Mouse (Mus musculus) embryonic facial prominence, embryonic 10.5 days (tissue): ENCODE measurements around the gene Adgrf5. TPM values are rescaled to one million over a fixed set of nuclear protein-coding genes. Genes with fewer than 3 reads are reported as not detected.
"Not testable (repeated sequence)": the region's sequence is repeated elsewhere in the genome, so short reads cannot be mapped to it uniquely, and the experiment has no call there.

ENCODE experiments used
- DNase-seq: peaks from one replicate; pipeline ENCODE4 v3.0.0-alpha.2; 2017; ENCODE audit warnings: low spot score
- H3K27ac ChIP-seq: fragments of 300-500 bp; sonication (generic); replicated peaks from 2 replicates; pipeline ENCODE4 v1.5.1; 2016; ENCODE audit warnings: mild to moderate bottlenecking
- H3K27me3 ChIP-seq: fragments of 300-500 bp; sonication (generic); replicated peaks from 2 replicates; pipeline ENCODE4 v1.6.1; 2016; ENCODE audit warnings: low read depth, mild to moderate bottlenecking; ENCODE audit not compliant: poor library complexity, severe bottlenecking
- H3K36me3 ChIP-seq: fragments of 300-500 bp; sonication (generic); replicated peaks from 2 replicates; pipeline ENCODE4 v1.6.1; 2016; ENCODE audit warnings: mild to moderate bottlenecking, moderate library complexity
- H3K4me1 ChIP-seq: fragments of 300-500 bp; sonication (generic); 2 replicates; pipeline ENCODE4 v1.6.1; 2016
- H3K4me3 ChIP-seq: fragments of 300-500 bp; sonication (generic); 2 replicates; pipeline ENCODE4 v1.5.1; 2016; ENCODE audit warnings: mild to moderate bottlenecking, moderate library complexity
- H3K9me3 ChIP-seq: fragments of 300-500 bp; sonication (generic); 2 replicates; pipeline ENCODE4 v1.6.1; 2016; ENCODE audit warnings: mild to moderate bottlenecking
- WGBS: fragments of 180-500 bp; shearing (Covaris S2); methylation state at CpG from one replicate; pipeline ENCODE4 v1.1.7; 2016; 5-methylcytosine and 5-hydroxymethylcytosine counted together
- polyA plus RNA-seq: library from polyadenylated mRNA; unstranded; fragments of >200 nt; fragmentation: Nextera tagmentation; extraction: Ambion mirVana; gene quantifications from 2 replicates; pipeline ENCODE4 v1.2.1, GENCODE M21; 2016

The Adgrf5 gene
- polyA plus RNA-seq, 1 experiment from 2014 or later = 7.4 TPM

- Histone ChIP-seq H3K9me3 (no peaks in the 10 kb centered on the region), H3K4me3 (no peak overlapping the region), H3K4me1 (no peaks in the 10 kb centered on the region), H3K36me3 (no peaks in the 10 kb centered on the region), H3K27ac (no peak overlapping the region), H3K27me3 (no peaks in the 10 kb centered on the region)
- DNase-seq = no peak
- WGBS = 85% methylated on average over 2 of the region's 2 CpGs
These were observed 128.3 kb downstream of the Adgrf5 start for GRCm38 (mm10) chr17:43488439-43489151.

- H3K4me1 ChIP-seq, H3K9me3 ChIP-seq, H3K36me3 ChIP-seq, H3K27ac ChIP-seq, DNase-seq, H3K27me3 ChIP-seq, H3K4me3 ChIP-seq: not testable (repeated sequence)
- WGBS = 93% methylated on average over 10 of the region's 10 CpGs
These were observed 130.1 kb downstream of the Adgrf5 start for GRCm38 (mm10) chr17:43490371-43490770.

- 77% methylated on average over 5 of the region's 5 CpGs for WGBS
- Histone ChIP-seq H3K27ac (no peak overlapping the region), H3K27me3 (no peaks in the 10 kb centered on the region), H3K9me3 (no peaks in the 10 kb centered on the region), H3K36me3 (no peaks in the 10 kb centered on the region), H3K4me1 (peaks cover 5% of the 10 kb centered on the region; the same call in 1 of the 2 replicates), H3K4me3 (no peak overlapping the region)
- DNase-seq = no peak
These were observed 135.3 kb downstream of the Adgrf5 start for GRCm38 (mm10) chr17:43495502-43495901.

DNA sequence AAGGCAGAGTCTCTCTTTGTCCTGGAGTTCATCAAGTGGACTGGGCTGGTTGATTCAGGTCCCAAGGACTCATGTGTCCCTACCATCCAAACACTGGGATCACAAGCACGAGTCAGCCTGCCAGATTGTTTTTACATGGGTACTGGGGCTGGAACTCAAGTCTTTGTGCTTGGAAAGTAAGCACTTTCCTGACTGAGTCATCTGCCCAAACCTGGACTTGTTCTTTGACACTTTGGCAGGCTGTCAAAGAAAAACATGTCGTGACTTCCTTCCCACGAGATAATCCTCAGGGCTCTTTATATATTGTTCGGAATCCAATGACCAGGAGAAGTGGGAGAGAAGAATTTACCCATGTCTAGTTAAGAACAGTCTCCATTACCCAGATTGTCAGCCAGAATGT, 137.3 kb downstream of the Adgrf5 start:
- H3K27me3 ChIP-seq = no peaks in the 10 kb centered on the region
- no peak overlapping the region for H3K27ac ChIP-seq
- H3K36me3 ChIP-seq = no peaks in the 10 kb centered on the region
- 84% methylated on average over 4 of the region's 4 CpGs for WGBS
- DNase-seq = no peak
- H3K4me1 ChIP-seq = peaks cover 5% of the 10 kb centered on the region; the same call in 1 of the 2 replicates
- H3K4me3 ChIP-seq = no peak overlapping the region
- H3K9me3 ChIP-seq = no peaks in the 10 kb centered on the region

DNA sequence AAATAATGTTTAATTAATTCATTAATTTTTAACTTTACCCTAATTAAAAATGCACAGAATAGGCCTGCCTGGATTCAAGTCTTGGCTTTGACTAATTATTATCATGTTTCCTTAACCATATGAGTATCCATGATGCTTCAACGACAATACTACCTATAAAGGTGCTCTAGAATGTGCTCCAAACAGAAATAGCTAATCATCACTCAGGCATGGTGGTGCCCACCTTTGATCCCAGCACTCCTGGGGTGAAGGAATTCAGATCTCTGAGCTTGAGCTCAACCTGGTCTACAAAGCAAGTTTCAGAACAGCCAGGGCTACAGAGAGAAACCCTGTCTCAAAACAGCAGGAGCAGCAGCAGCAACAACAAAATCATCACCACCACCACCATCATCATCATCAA, 140.3 kb downstream of the Adgrf5 start:
- H3K4me1 ChIP-seq = peaks cover under 1% of the 10 kb centered on the region; the same call in 1 of the 2 replicates
- DNase-seq = no peak
- no peak overlapping the region for H3K4me3 ChIP-seq
- H3K27ac ChIP-seq = no peak overlapping the region
- H3K27me3 ChIP-seq = no peaks in the 10 kb centered on the region
- no peaks in the 10 kb centered on the region for H3K36me3 ChIP-seq
- WGBS = 83% methylated on average over 1 of the region's 1 CpGs
- H3K9me3 ChIP-seq = no peaks in the 10 kb centered on the region

DNA sequence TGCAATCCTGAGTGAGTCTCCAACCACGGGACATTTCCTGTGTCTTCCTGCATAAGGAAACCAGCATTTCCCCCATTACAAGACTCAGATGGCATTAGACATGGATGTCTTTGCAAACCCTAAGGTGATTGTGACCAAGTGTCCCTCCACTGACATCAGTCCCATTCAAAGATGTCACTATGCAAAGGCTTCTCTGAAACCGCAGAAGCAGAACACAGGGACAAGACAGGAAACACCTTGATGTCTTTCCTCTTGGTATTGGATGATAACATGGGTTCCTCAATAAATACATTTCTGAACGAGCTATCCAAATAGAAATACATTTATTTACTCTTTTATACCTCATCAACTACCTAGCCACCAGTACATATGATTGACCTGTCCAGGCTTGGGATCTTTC, 141.0 kb downstream of the Adgrf5 start:
- 78% methylated on average over 3 of the region's 3 CpGs for WGBS
- no peaks in the 10 kb centered on the region for H3K9me3 ChIP-seq
- H3K36me3 ChIP-seq = no peaks in the 10 kb centered on the region
- H3K27me3 ChIP-seq = no peaks in the 10 kb centered on the region
- no peak overlapping the region for H3K27ac ChIP-seq
- no peak for DNase-seq
- no peaks in the 10 kb centered on the region for H3K4me1 ChIP-seq
- no peak overlapping the region for H3K4me3 ChIP-seq

DNA sequence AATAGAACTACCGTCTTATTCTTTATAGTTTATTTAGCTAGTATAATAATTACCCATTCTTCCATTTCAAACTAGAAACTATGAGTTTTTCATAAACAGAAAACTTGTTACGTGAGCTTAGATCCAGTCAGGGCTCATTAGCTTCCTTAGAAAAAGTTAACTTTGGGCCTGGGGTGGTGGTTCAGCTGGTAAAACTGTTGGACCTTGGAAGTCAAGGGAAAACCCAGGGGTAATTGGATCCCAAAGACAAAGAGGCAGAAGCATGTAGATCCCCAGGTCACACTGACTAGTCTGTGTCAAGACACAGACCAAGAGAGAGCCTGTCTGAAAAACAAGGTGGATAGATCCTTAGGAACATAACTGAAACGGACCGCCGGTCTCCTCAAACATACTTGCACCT, 141.4 kb downstream of the Adgrf5 start:
- Histone ChIP-seq H3K4me3 (no peak overlapping the region), H3K9me3 (no peaks in the 10 kb centered on the region), H3K27ac (no peak overlapping the region), H3K27me3 (no peaks in the 10 kb centered on the region), H3K4me1 (no peaks in the 10 kb centered on the region), H3K36me3 (no peaks in the 10 kb centered on the region)
- DNase-seq = no peak
- WGBS = 93% methylated on average over 5 of the region's 5 CpGs

DNA sequence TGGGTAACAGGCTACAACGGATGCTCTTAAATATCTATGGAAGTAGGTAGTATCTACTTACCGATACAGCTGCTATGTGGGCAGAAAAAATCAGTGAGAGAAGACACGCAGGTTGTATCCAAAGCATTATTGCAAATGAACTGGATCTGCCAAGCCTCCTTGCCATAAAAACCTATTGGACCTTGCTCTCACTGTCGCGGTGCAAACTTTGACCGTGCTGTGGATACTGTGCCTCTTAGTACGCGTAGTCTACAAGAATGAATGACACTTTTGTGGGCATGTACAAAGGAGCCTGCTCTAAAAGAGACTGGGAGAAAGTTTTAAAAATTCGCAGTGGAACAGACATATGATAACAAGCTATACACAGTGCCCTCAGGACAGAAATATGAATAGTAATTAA, 142.3 kb downstream of the Adgrf5 start, which contains the start of gene Mep1a:
TSS of gene Mep1a (minus strand) at position 221 of the 400 bp plus-strand sequence.
- DNase-seq = no peak

DNA sequence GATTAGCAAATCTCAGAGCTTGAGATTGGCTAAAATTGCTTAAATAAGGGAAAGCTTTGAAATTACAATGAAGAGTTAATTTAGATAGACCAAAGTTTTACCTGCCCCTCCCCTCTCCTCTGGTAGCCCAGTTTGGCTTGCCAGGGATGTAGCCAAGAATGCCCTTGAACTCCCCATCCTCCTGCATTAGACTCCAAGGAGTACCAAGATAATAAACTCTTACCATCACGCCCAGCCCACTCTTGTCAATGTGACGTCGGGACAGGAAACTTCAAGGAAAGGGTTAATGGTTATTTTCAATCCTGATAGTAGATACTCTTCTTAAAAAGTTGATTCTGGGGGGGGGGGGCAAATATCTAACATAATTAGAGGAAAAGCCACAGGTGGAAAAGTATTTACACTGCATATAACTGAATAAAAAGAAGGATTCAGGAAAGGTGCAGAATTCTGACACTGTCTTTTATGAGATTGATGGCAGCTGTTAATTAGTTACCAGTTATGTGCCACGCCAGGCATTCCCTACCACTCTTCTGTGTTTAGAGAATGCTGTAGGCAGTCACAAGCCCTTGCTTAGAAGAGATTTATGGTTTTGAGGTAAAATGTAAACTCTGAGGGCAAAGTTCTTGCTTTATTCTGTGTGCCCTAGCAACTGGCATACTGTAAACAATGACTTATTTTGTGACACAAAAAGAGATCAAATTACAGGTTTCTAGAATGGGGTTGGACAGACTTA, 143.8 kb downstream of the Adgrf5 start:
- WGBS = 74% methylated on average over 4 of the region's 4 CpGs
- no peaks in the 10 kb centered on the region for H3K4me1 ChIP-seq
- no peaks in the 10 kb centered on the region for H3K27me3 ChIP-seq

More for the DNA sequence above, 142.3 kb downstream of the Adgrf5 start, which contains the start of gene Mep1a:
- H3K27ac ChIP-seq = no peak within 1 kb of the TSS
- H3K9me3 ChIP-seq = no peaks in the 10 kb centered on the region
- no peaks in the 10 kb centered on the region for H3K4me1 ChIP-seq
- no peaks in the 10 kb centered on the region for H3K36me3 ChIP-seq
- no peak within 1 kb of the TSS for H3K4me3 ChIP-seq
- 92% methylated on average over 9 of the region's 9 CpGs for WGBS
- no peaks in the 10 kb centered on the region for H3K27me3 ChIP-seq

GRCm38 (mm10) chr17:43504594-43504934, 144.3 kb downstream of the Adgrf5 start:
- no peaks in the 10 kb centered on the region for H3K27me3 ChIP-seq
- H3K27ac ChIP-seq = no peak overlapping the region
- no peaks in the 10 kb centered on the region for H3K9me3 ChIP-seq
- no peaks in the 10 kb centered on the region for H3K4me1 ChIP-seq
- WGBS = 76% methylated on average over 6 of the region's 6 CpGs
- H3K4me3 ChIP-seq = no peak overlapping the region
- no peaks in the 10 kb centered on the region for H3K36me3 ChIP-seq
- DNase-seq = no peak

More for the DNA sequence above, 143.8 kb downstream of the Adgrf5 start:
- no peak for DNase-seq
- Histone ChIP-seq H3K4me3 (no peak overlapping the region), H3K9me3 (no peaks in the 10 kb centered on the region), H3K27ac (no peak overlapping the region), H3K36me3 (no peaks in the 10 kb centered on the region)

Other genes starting within 250 kb of the Adgrf5 start
- not detected in 2 replicates for gene Adgrf1, start 90.1 kb upstream of the Adgrf5 start, polyA plus RNA-seq
- not detected in 2 replicates for gene Mep1a, start 142.4 kb downstream of the Adgrf5 start, polyA plus RNA-seq
- 0.19 and 0.30 TPM in 2 replicates for gene Ankrd66, start 183.2 kb downstream of the Adgrf5 start, polyA plus RNA-seq
- gene Pla2g7, start 207.6 kb downstream of the Adgrf5 start, polyA plus RNA-seq = 5.0 and 5.1 TPM in 2 replicates